Mouse (Mus musculus): ENCODE results near the gene Olfr1352. TPM values are rescaled to one million over a fixed set of nuclear protein-coding genes. Genes with fewer than 3 reads are reported as not detected.

Olfr1352 gene
- total RNA-seq (2023), result not detected

GRCm38 (mm10) chr10:78980750-78981149 is at the start of gene Olfr1352:
Gene Olfr1352, plus strand, starts transcription at chr10:78981050.

GRCm38 (mm10) chr10:78950336-78950735 is 30.5 kb upstream of the Olfr1352 start, which contains the start of gene Olfr8:
Gene Olfr8, plus strand, starts transcription at chr10:78950636.

DNA sequence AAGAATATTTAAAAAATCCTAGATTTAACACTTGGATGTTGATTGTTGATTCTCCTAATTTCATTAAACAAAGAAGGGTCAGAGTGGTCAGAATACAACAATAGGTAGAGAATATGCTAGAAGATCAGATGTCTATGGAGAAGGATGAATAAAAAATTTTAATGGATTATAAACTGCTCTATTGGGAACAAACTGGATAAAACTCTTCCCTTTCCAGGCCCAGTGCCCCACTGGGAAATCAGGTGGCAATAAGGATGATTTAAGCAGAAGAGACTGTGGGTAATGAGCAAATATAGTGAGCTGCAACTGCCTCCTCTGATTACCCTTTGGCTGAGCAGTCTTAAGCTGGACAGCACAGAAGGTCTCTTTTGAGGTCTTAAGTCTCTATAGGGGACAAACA is 17.8 kb upstream of the Olfr1352 start, which contains the start of gene Olfr1353:
Gene Olfr1353, plus strand, starts transcription at position 301 of the 400 bp plus-strand sequence.

GRCm38 (mm10) chr10:79012172-79012571 is 31.3 kb downstream of the Olfr1352 start, which contains the start of gene Olfr1351:
Gene Olfr1351, plus strand, starts transcription at chr10:79012472.

GRCm38 (mm10) chr10:79028441-79028840 is 47.6 kb downstream of the Olfr1352 start, which contains the start of gene Olfr57:
Gene Olfr57, plus strand, starts transcription at chr10:79028741.

Other genes starting within 250 kb of the Olfr1352 start
- gene Ccdc105, start 228.0 kb upstream of the Olfr1352 start, total RNA-seq (2023), result not detected
- not detected for gene Slc1a6, start 200.6 kb upstream of the Olfr1352 start, total RNA-seq (2023)
- not detected for gene Olfr1356, start 128.9 kb upstream of the Olfr1352 start, total RNA-seq (2023)
- not detected for gene Olfr1355, start 105.5 kb upstream of the Olfr1352 start, total RNA-seq (2023)
- gene Olfr1354, start 67.9 kb upstream of the Olfr1352 start, total RNA-seq (2023), result not detected
- gene Olfr8, start 30.4 kb upstream of the Olfr1352 start, total RNA-seq (2023), result not detected
- gene Olfr1353, start 17.7 kb upstream of the Olfr1352 start, total RNA-seq (2023), result not detected
- not detected for gene Olfr1351, start 31.4 kb downstream of the Olfr1352 start, total RNA-seq (2023)
- not detected for gene Olfr57, start 47.7 kb downstream of the Olfr1352 start, total RNA-seq (2023)
- gene 2610008E11Rik, start 116.5 kb downstream of the Olfr1352 start, total RNA-seq (2023), result 16.2 TPM
- not detected for gene Vmn2r80, start 167.7 kb downstream of the Olfr1352 start, total RNA-seq (2023)